Mouse (Mus musculus): ENCODE measurements around the gene Serpina1e. TPM values are rescaled to one million over a fixed set of nuclear protein-coding genes. Genes with fewer than 3 reads are reported as not detected.
A peak's percentile ranks its signal among the peaks of the same experiment; 100 is the strongest.

Serpina1e gene
- polyA plus RNA-seq, 1 experiment from 2014 or later, result not detected

GRCm38 (mm10) chr12:103989857-103990256 is 31.1 kb upstream of the Serpina1e start, which contains the start of gene Serpina11:
Gene Serpina11 (minus strand): TSS chr12:103989957.
- Histone ChIP-seq H3K27ac (ENCODE audit: low read length) (no peak within 1 kb of the TSS), H3K4me3 (replicated peaks; ENCODE audit: low read length) (no peak within 1 kb of the TSS), H3K4me1 (replicated peaks; ENCODE audit: control insufficient read depth, insufficient read depth, low read length) (no peaks in the 10 kb centered on the region), H3K9ac (replicated peaks; ENCODE audit: low read depth, low read length) (no peak within 1 kb of the TSS), H3K36me3 (ENCODE audit: control insufficient read depth, insufficient read depth) (no peaks in the 10 kb centered on the region), H3K9me3 (ENCODE audit: control insufficient read depth, low read length) (no peaks in the 10 kb centered on the region), H3K4me2 (ENCODE audit: low read length) (no peak within 1 kb of the TSS), H3K27me3 (replicated peaks; ENCODE audit: control insufficient read depth, insufficient read depth, low read length) (no peaks in the 10 kb centered on the region)
- ATAC-seq, result no peak
- 89% methylated on average over 6 of the region's 6 CpGs for WGBS

GRCm38 (mm10) chr12:103989514-103989767 is 30.7 kb upstream of the Serpina1e start:
- Histone ChIP-seq H3K4me3 (replicated peaks; ENCODE audit: low read length) (no peak overlapping the region), H3K27ac (ENCODE audit: low read length) (no peak overlapping the region), H3K4me1 (replicated peaks; ENCODE audit: control insufficient read depth, insufficient read depth, low read length) (no peaks in the 10 kb centered on the region), H3K4me2 (ENCODE audit: low read length) (no peak overlapping the region), H3K27me3 (replicated peaks; ENCODE audit: control insufficient read depth, insufficient read depth, low read length) (no peaks in the 10 kb centered on the region), H3K9me3 (ENCODE audit: control insufficient read depth, low read length) (no peaks in the 10 kb centered on the region), H3K36me3 (ENCODE audit: control insufficient read depth, insufficient read depth) (no peaks in the 10 kb centered on the region), H3K9ac (replicated peaks; ENCODE audit: low read depth, low read length) (no peak overlapping the region)
- ATAC-seq, result no peak
- 75% methylated on average over 2 of the region's 2 CpGs for WGBS

- H3K4me1 ChIP-seq (replicated peaks; ENCODE audit: control insufficient read depth, insufficient read depth, low read length), result no peaks in the 10 kb centered on the region
- 69% methylated on average over 14 of the region's 14 CpGs for WGBS
- no peaks in the 10 kb centered on the region for H3K9me3 ChIP-seq (ENCODE audit: control insufficient read depth, low read length)
- no peak overlapping the region for H3K4me3 ChIP-seq (replicated peaks; ENCODE audit: low read length)
- ATAC-seq, result no peak
- no peak overlapping the region for H3K27ac ChIP-seq (ENCODE audit: low read length)
- H3K27me3 ChIP-seq (replicated peaks; ENCODE audit: control insufficient read depth, insufficient read depth, low read length), result no peaks in the 10 kb centered on the region
- H3K4me2 ChIP-seq (ENCODE audit: low read length), result no peak overlapping the region
- no peak overlapping the region for H3K9ac ChIP-seq (replicated peaks; ENCODE audit: low read depth, low read length)
- no peaks in the 10 kb centered on the region for H3K36me3 ChIP-seq (ENCODE audit: control insufficient read depth, insufficient read depth)
Observed at GRCm38 (mm10) chr12:103988754-103989513, 30.2 kb upstream of the Serpina1e start.

GRCm38 (mm10) chr12:103985868-103986267 is 27.1 kb upstream of the Serpina1e start:
- Histone ChIP-seq H3K9me3 (ENCODE audit: control insufficient read depth, low read length) (no peaks in the 10 kb centered on the region), H3K4me2 (ENCODE audit: low read length) (no peak overlapping the region), H3K9ac (replicated peaks; ENCODE audit: low read depth, low read length) (no peak overlapping the region), H3K4me1 (replicated peaks; ENCODE audit: control insufficient read depth, insufficient read depth, low read length) (no peaks in the 10 kb centered on the region), H3K36me3 (ENCODE audit: control insufficient read depth, insufficient read depth) (no peaks in the 10 kb centered on the region), H3K27me3 (replicated peaks; ENCODE audit: control insufficient read depth, insufficient read depth, low read length) (no peaks in the 10 kb centered on the region), H3K27ac (ENCODE audit: low read length) (no peak overlapping the region), H3K4me3 (replicated peaks; ENCODE audit: low read length) (no peak overlapping the region)
- WGBS, result 65% methylated on average over 5 of the region's 5 CpGs
- ATAC-seq, result no peak

GRCm38 (mm10) chr12:103984935-103985334 is 26.2 kb upstream of the Serpina1e start:
- Histone ChIP-seq H3K27ac (ENCODE audit: low read length) (no peak overlapping the region), H3K4me1 (replicated peaks; ENCODE audit: control insufficient read depth, insufficient read depth, low read length) (no peaks in the 10 kb centered on the region), H3K27me3 (replicated peaks; ENCODE audit: control insufficient read depth, insufficient read depth, low read length) (no peaks in the 10 kb centered on the region), H3K4me3 (replicated peaks; ENCODE audit: low read length) (no peak overlapping the region), H3K36me3 (ENCODE audit: control insufficient read depth, insufficient read depth) (no peaks in the 10 kb centered on the region), H3K4me2 (ENCODE audit: low read length) (no peak overlapping the region), H3K9me3 (ENCODE audit: control insufficient read depth, low read length) (no peaks in the 10 kb centered on the region), H3K9ac (replicated peaks; ENCODE audit: low read depth, low read length) (no peak overlapping the region)
- WGBS, result 68% methylated on average over 4 of the region's 4 CpGs
- ATAC-seq, result no peak

GRCm38 (mm10) chr12:103981646-103982360 is 23.0 kb upstream of the Serpina1e start:
- Histone ChIP-seq H3K36me3 (ENCODE audit: control insufficient read depth, insufficient read depth) (no peaks in the 10 kb centered on the region), H3K9me3 (ENCODE audit: control insufficient read depth, low read length) (no peaks in the 10 kb centered on the region), H3K4me3 (replicated peaks; ENCODE audit: low read length) (no peak overlapping the region), H3K27ac (ENCODE audit: low read length) (peak overlapping the region; percentile 63), H3K27me3 (replicated peaks; ENCODE audit: control insufficient read depth, insufficient read depth, low read length) (no peaks in the 10 kb centered on the region), H3K4me1 (replicated peaks; ENCODE audit: control insufficient read depth, insufficient read depth, low read length) (no peaks in the 10 kb centered on the region), H3K4me2 (ENCODE audit: low read length) (no peak overlapping the region), H3K9ac (replicated peaks; ENCODE audit: low read depth, low read length) (no peak overlapping the region)
- peak; percentile 84 for ATAC-seq
- 74% methylated on average over 7 of the region's 7 CpGs for WGBS

GRCm38 (mm10) chr12:103978294-103978693 is 19.5 kb upstream of the Serpina1e start:
- 92% methylated on average over 10 of the region's 10 CpGs for WGBS
- no peak overlapping the region for H3K4me3 ChIP-seq (replicated peaks; ENCODE audit: low read length)
- H3K9me3 ChIP-seq (ENCODE audit: control insufficient read depth, low read length), result no peaks in the 10 kb centered on the region
- H3K4me1 ChIP-seq (replicated peaks; ENCODE audit: control insufficient read depth, insufficient read depth, low read length), result no peaks in the 10 kb centered on the region
- no peak overlapping the region for H3K4me2 ChIP-seq (ENCODE audit: low read length)
- no peak for ATAC-seq
- H3K27ac ChIP-seq (ENCODE audit: low read length), result no peak overlapping the region
- H3K36me3 ChIP-seq (ENCODE audit: control insufficient read depth, insufficient read depth), result no peaks in the 10 kb centered on the region
- no peaks in the 10 kb centered on the region for H3K27me3 ChIP-seq (replicated peaks; ENCODE audit: control insufficient read depth, insufficient read depth, low read length)
- H3K9ac ChIP-seq (replicated peaks; ENCODE audit: low read depth, low read length), result no peak overlapping the region

GRCm38 (mm10) chr12:103977846-103978245 is 19.1 kb upstream of the Serpina1e start:
- Histone ChIP-seq H3K9me3 (ENCODE audit: control insufficient read depth, low read length) (no peaks in the 10 kb centered on the region), H3K4me2 (ENCODE audit: low read length) (no peak overlapping the region), H3K27me3 (replicated peaks; ENCODE audit: control insufficient read depth, insufficient read depth, low read length) (no peaks in the 10 kb centered on the region), H3K27ac (ENCODE audit: low read length) (no peak overlapping the region), H3K9ac (replicated peaks; ENCODE audit: low read depth, low read length) (no peak overlapping the region), H3K36me3 (ENCODE audit: control insufficient read depth, insufficient read depth) (no peaks in the 10 kb centered on the region), H3K4me1 (replicated peaks; ENCODE audit: control insufficient read depth, insufficient read depth, low read length) (no peaks in the 10 kb centered on the region), H3K4me3 (replicated peaks; ENCODE audit: low read length) (no peak overlapping the region)
- ATAC-seq, result no peak
- WGBS, result 26% methylated on average over 5 of the region's 5 CpGs

GRCm38 (mm10) chr12:103977060-103977459 is 18.3 kb upstream of the Serpina1e start:
- no peaks in the 10 kb centered on the region for H3K9me3 ChIP-seq (ENCODE audit: control insufficient read depth, low read length)
- H3K4me1 ChIP-seq (replicated peaks; ENCODE audit: control insufficient read depth, insufficient read depth, low read length), result no peaks in the 10 kb centered on the region
- no peak overlapping the region for H3K4me3 ChIP-seq (replicated peaks; ENCODE audit: low read length)
- H3K9ac ChIP-seq (replicated peaks; ENCODE audit: low read depth, low read length), result no peak overlapping the region
- no peaks in the 10 kb centered on the region for H3K36me3 ChIP-seq (ENCODE audit: control insufficient read depth, insufficient read depth)
- ATAC-seq, result no peak
- no peaks in the 10 kb centered on the region for H3K27me3 ChIP-seq (replicated peaks; ENCODE audit: control insufficient read depth, insufficient read depth, low read length)
- no peak overlapping the region for H3K27ac ChIP-seq (ENCODE audit: low read length)
- no peak overlapping the region for H3K4me2 ChIP-seq (ENCODE audit: low read length)
- WGBS, result 46% methylated on average over 3 of the region's 3 CpGs

Measured in forebrain, embryonic 16.5 days (tissue).